ENCODE assay signal across 8 mouse cellular contexts in genomic region chr8:84979599-84980421, GRCm38 (mm10). TPM values are rescaled to one million over a fixed set of nuclear protein-coding genes. Genes with fewer than 3 reads are reported as not detected.
A peak's percentile ranks its signal among the peaks of the same experiment; 100 is the strongest.
DNase-seq lines count a peak whose midpoint lies in the region; ATAC-seq lines count a peak whose summit lies in the region.

No protein-coding gene starts in this region.

- no peaks in the 10 kb centered on the region for H3K9me3 ChIP-seq in hindbrain, embryonic 14.5 days (ENCODE audit: control insufficient read depth, low read length)

- H3K9ac ChIP-seq in hindbrain, embryonic 14.5 days: peak overlapping the region; percentile 35

- no peak overlapping the region for H3K27ac ChIP-seq in hindbrain, embryonic 14.5 days

- peak overlapping the region; percentile 97 for H3K4me2 ChIP-seq in hindbrain, embryonic 14.5 days (replicated peaks)

- peak overlapping the region; percentile 50 for H3K4me3 ChIP-seq in hindbrain, embryonic 14.5 days (replicated peaks; ENCODE audit: low read length)

- DNase-seq in R1 (ENCODE audit: low read depth, low spot score): peak; percentile 99
- DNase-seq in cerebellum, postnatal 25 days: peak; percentile 86 to 91
- peak; percentile 81 to 86 for DNase-seq in frontal cortex, postnatal 25 days (ENCODE audit: low spot score in 2 of 2)
- peak; percentile 86 for DNase-seq in hindbrain, embryonic 14.5 days (ENCODE audit: low spot score)
- peak; percentile 89 for DNase-seq in left cerebral cortex, adult 11 months (ENCODE audit: low spot score)
- DNase-seq in lung, postnatal 36 days: peak; percentile 98
- DNase-seq in retina, postnatal 1 day: peak; percentile 96
- DNase-seq in thymus, postnatal 4 days: peak; percentile 81

- WGBS in hindbrain, embryonic 14.5 days: under 1% methylated on average over 41 of the region's 42 CpGs

- peaks cover 48% of the 10 kb centered on the region for H3K4me1 ChIP-seq in hindbrain, embryonic 14.5 days (replicated peaks; ENCODE audit: control insufficient read depth, insufficient read depth, low read length)

- H3K36me3 ChIP-seq in hindbrain, embryonic 14.5 days (replicated peaks; ENCODE audit: control insufficient read depth, insufficient read depth): 0 out of 2 replicates have a peak, but pooled peaks cover 6% of the 10 kb centered on the region

- ATAC-seq in hindbrain, embryonic 14.5 days (ENCODE audit: low FRiP score): peak; percentile 37

- peaks cover 16% of the 10 kb centered on the region for H3K27me3 ChIP-seq in hindbrain, embryonic 14.5 days (ENCODE audit: control insufficient read depth, insufficient read depth, low read length)

RNA-seq across cellular contexts. Expression of gene Junb, which starts 1.3 kb away (rescaled TPM):
- polyA plus RNA-seq in hindbrain, embryonic 14.5 days (2014; fragmentation: Nextera tagmentation; extraction: Ambion mirVana): 6.0 and 6.2 TPM in 2 replicates

RNA-seq across cellular contexts. Expression of gene Rnaseh2a, which starts 10.2 kb away (rescaled TPM):
- polyA plus RNA-seq in hindbrain, embryonic 14.5 days (2014; fragmentation: Nextera tagmentation; extraction: Ambion mirVana): 47.8 and 48.4 TPM in 2 replicates

RNA-seq across cellular contexts. Expression of gene Prdx2, which starts 10.4 kb away (rescaled TPM):
- polyA plus RNA-seq in hindbrain, embryonic 14.5 days (2014; fragmentation: Nextera tagmentation; extraction: Ambion mirVana): 1,143 and 1,221 TPM in 2 replicates

RNA-seq across cellular contexts. Expression of gene Gm49661, which starts 10.6 kb away (rescaled TPM):
- not detected in 2 replicates for polyA plus RNA-seq in hindbrain, embryonic 14.5 days (2014; fragmentation: Nextera tagmentation; extraction: Ambion mirVana)

RNA-seq across cellular contexts. Expression of gene Hook2, which starts 10.6 kb away (rescaled TPM):
- polyA plus RNA-seq in hindbrain, embryonic 14.5 days (2014; fragmentation: Nextera tagmentation; extraction: Ambion mirVana): 24.6 and 27.3 TPM in 2 replicates
